Mouse (Mus musculus): Measurements from ENCODE around the gene Prdx1. TPM values are rescaled to one million over a fixed set of nuclear protein-coding genes. Genes with fewer than 3 reads are reported as not detected.

The Prdx1 gene
- polyA plus RNA-seq, 1 experiment from 2014 or later = 1,429 TPM

DNA sequence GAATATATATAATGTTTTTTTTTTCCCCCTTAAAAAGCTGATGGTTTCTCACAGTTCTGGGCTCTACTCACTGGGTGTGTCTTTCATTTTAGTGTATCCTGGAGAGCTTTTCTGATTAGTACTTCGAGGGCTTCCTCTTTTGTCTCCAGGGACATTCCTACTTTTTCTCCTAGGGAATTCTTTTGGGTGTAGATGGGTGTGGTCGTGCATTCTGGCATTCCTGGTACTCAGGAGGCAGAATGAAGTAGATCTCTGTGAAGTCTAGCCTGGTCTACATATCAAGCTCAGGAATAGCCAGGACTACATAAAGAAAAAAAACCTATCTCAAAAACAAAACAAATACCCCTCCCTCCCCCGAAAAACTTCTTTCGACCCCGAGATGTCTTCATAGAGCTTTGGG lies 40.1 kb downstream of the Prdx1 start:
- H3K9me3 ChIP-seq (ENCODE audit: low read depth, low read length) = no peaks in the 10 kb centered on the region
- no peak overlapping the region for H3K4me3 ChIP-seq (ENCODE audit: low read depth, low read length)
- 75% methylated on average over 5 of the region's 5 CpGs for WGBS
- H3K4me1 ChIP-seq (ENCODE audit: insufficient read depth) = no peaks in the 10 kb centered on the region
- no peak overlapping the region for H3K27ac ChIP-seq (ENCODE audit: low read depth)
- no peaks in the 10 kb centered on the region for H3K27me3 ChIP-seq (ENCODE audit: insufficient read depth, low read length)
- TF ChIP-seq CTCF (IDR thresholded peaks at IDR 0.05; ENCODE audit: low read depth) = no peak
- ATAC-seq (ENCODE audit: insufficient read depth) = no peak
- no peak overlapping the region for H3K4me2 ChIP-seq
- no peak for DNase-seq
- H3K36me3 ChIP-seq (ENCODE audit: insufficient read depth) = no peaks in the 10 kb centered on the region
- H3K9ac ChIP-seq = no peak overlapping the region

DNA sequence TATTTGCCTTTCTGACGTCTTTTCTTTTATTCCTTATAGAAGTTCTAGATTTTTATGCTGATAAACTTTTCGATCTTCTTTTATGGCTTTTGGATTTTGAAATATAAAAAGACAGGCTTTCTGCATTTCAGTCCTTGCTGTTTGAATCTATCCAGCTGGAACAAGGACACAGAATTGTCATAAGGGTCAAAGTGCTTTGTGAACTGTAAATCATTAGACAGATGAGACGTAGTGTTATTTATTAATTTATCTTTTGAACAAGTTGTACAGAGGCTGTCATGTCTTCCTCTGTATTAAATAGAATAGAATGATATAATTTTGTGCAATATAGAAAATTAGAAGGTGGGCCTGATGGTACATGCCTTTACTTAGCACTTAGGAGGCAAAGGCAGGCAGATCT lies 42.1 kb downstream of the Prdx1 start:
- Histone ChIP-seq H3K9me3 (ENCODE audit: low read depth, low read length) (no peaks in the 10 kb centered on the region), H3K4me3 (ENCODE audit: low read depth, low read length) (no peak overlapping the region), H3K27ac (ENCODE audit: low read depth) (no peak overlapping the region), H3K4me2 (no peak overlapping the region), H3K27me3 (ENCODE audit: insufficient read depth, low read length) (no peaks in the 10 kb centered on the region), H3K36me3 (ENCODE audit: insufficient read depth) (no peaks in the 10 kb centered on the region), H3K9ac (no peak overlapping the region), H3K4me1 (ENCODE audit: insufficient read depth) (no peaks in the 10 kb centered on the region)
- no peak for TF ChIP-seq CTCF (IDR thresholded peaks at IDR 0.05; ENCODE audit: low read depth)
- no peak for DNase-seq
- ATAC-seq (ENCODE audit: insufficient read depth) = no peak
- WGBS = 65% methylated on average over 3 of the region's 3 CpGs

DNA sequence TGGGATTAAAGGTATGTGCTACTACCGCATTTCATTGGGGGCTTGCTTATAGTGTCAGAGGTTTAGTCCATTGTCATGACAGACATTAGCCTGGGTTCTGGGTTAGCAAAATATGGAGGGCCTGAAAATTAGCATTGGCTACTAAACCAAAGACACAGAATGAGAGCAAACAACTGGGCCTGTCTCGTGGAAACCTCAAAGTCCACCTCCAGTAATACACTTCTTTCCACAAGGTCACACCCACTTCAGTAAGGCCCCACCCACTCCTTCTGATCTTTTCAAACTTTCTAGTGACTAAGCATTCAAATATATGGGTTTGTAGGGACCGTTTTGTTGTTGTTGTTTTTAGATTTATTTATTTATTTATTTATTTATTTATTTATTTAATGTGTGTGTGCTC lies 44.2 kb downstream of the Prdx1 start:
- H3K4me3 ChIP-seq (ENCODE audit: low read depth, low read length) = no peak overlapping the region
- no peaks in the 10 kb centered on the region for H3K4me1 ChIP-seq (ENCODE audit: insufficient read depth)
- no peaks in the 10 kb centered on the region for H3K9me3 ChIP-seq (ENCODE audit: low read depth, low read length)
- H3K27me3 ChIP-seq (ENCODE audit: insufficient read depth, low read length) = no peaks in the 10 kb centered on the region
- no peak overlapping the region for H3K4me2 ChIP-seq
- no peak overlapping the region for H3K9ac ChIP-seq
- no peak for TF ChIP-seq CTCF (IDR thresholded peaks at IDR 0.05; ENCODE audit: low read depth)
- H3K27ac ChIP-seq (ENCODE audit: low read depth) = no peak overlapping the region
- 79% methylated on average over 3 of the region's 3 CpGs for whole genome bisulfite sequencing
- DNase-seq (no peak), ATAC-seq (ENCODE audit: insufficient read depth) (no peak)
- H3K36me3 ChIP-seq (ENCODE audit: insufficient read depth) = no peaks in the 10 kb centered on the region

DNA sequence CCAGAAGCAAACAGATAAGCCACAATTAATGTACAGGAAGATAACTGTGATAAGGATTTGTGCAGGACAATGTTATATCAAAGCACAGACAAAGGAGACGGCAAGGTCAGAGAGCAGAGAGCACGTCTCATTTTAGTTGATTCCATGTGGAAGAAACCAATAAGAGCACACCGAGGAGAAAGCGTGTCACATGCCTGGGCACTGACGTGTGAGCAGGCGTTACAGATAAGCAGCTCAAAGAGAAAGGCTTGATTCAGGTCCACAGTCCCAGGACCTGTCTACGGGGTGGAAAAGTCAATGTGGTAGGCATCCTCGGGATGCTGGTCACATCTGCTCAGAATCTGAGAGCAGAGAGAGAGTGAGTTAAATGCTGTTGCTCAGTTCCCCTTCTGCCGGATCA lies 45.7 kb downstream of the Prdx1 start:
- Histone ChIP-seq H3K9ac (no peak overlapping the region), H3K27me3 (ENCODE audit: insufficient read depth, low read length) (no peaks in the 10 kb centered on the region), H3K4me1 (ENCODE audit: insufficient read depth) (no peaks in the 10 kb centered on the region), H3K36me3 (ENCODE audit: insufficient read depth) (no peaks in the 10 kb centered on the region), H3K27ac (ENCODE audit: low read depth) (no peak overlapping the region), H3K4me2 (no peak overlapping the region), H3K4me3 (ENCODE audit: low read depth, low read length) (no peak overlapping the region), H3K9me3 (ENCODE audit: low read depth, low read length) (no peaks in the 10 kb centered on the region)
- ATAC-seq (ENCODE audit: insufficient read depth) = no peak
- no peak for TF ChIP-seq CTCF (IDR thresholded peaks at IDR 0.05; ENCODE audit: low read depth)
- no peak for DNase-seq
- 71% methylated on average over 9 of the region's 9 CpGs for WGBS

DNA sequence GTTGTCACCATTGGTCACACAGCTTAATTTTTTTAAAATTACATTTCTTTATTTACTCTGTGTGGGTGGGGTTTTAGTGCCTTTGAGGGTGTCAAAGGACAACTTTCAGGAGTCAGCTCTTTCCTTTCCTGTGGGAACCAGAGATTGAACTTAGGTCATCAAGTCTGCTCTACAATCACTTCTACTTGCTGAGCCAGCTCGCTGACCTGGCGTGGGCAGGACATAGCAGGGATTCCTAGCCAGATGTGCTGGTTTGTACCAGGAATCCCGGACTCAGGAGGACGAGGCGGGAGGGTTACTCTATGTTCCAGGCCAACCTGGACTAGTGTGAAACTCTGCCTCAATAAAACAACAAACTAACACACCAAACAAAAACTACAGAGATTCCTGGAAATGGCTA lies 47.0 kb downstream of the Prdx1 start:
- no peaks in the 10 kb centered on the region for H3K27me3 ChIP-seq (ENCODE audit: insufficient read depth, low read length)
- no peak overlapping the region for H3K4me3 ChIP-seq (ENCODE audit: low read depth, low read length)
- no peaks in the 10 kb centered on the region for H3K9me3 ChIP-seq (ENCODE audit: low read depth, low read length)
- no peak overlapping the region for H3K9ac ChIP-seq
- 76% methylated on average over 5 of the region's 5 CpGs for WGBS
- H3K4me1 ChIP-seq (ENCODE audit: insufficient read depth) = no peaks in the 10 kb centered on the region
- no peak for TF ChIP-seq CTCF (IDR thresholded peaks at IDR 0.05; ENCODE audit: low read depth)
- ATAC-seq (ENCODE audit: insufficient read depth) (no peak), DNase-seq (no peak)
- H3K36me3 ChIP-seq (ENCODE audit: insufficient read depth) = no peaks in the 10 kb centered on the region
- H3K4me2 ChIP-seq = no peak overlapping the region
- H3K27ac ChIP-seq (ENCODE audit: low read depth) = no peak overlapping the region

DNA sequence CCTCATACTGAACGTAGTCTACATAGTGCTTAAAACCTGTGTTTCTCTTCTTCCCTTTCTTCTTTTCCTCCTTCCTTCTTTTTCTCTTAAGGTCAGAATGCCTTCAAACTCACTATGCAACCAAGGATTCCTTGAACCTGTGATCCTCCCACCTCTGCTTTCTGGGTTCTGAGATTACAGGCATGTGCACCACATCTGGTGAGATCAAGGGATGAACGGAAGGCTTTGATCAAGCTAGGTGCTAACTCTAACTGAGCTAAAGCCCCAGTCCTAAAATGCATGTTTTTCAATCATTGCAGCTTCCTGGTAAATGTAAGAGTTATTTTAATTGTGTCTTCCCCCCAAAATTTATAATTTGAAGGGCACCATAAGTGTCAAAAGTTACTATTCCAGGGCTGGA lies 49.7 kb downstream of the Prdx1 start:
- no peak for TF ChIP-seq CTCF (IDR thresholded peaks at IDR 0.05; ENCODE audit: low read depth)
- H3K9me3 ChIP-seq (ENCODE audit: low read depth, low read length) = no peaks in the 10 kb centered on the region
- WGBS = 56% methylated on average over 2 of the region's 2 CpGs

DNA sequence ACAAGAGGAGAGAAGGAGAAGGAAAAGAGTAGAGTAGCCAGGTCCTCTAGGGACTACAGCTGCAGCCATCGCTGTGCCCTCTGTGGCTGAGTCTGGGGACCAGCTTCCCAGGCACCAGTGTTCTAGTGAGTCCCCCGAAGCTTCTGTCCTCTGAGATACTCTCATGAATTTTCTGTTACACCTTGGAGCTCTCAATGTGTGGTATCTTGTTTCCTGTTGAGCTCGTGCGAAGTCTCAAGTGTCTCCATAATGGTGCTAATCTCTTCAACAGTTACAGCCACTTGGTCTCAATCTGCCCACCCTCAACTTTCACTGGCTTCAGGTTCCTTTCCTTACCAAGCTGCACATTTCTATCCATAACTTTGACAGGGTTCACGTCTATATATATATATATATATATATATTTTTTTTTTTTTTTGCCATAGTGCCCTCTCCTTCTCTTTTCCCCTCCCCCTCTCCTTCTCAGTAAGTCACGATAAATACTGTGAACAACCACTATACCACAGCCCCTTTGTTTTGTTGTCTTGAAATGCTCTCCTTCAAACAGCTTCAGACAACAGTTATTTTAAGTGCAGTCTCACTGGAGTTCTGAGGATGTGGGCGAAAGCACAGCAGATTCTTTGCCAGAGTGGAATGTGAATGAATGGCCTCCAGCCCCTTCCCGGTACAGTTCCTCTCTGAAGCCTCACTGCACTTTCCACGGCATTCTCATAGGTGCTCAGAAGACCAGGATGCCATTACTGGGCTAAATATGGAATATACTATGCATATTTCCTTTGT lies 53.8 kb downstream of the Prdx1 start:
- no peak for DNase-seq
- 74% methylated on average over 9 of the region's 9 CpGs for WGBS
- Histone ChIP-seq H3K4me2 (no peak overlapping the region), H3K27ac (ENCODE audit: low read depth) (no peak overlapping the region), H3K4me3 (ENCODE audit: low read depth, low read length) (no peak overlapping the region), H3K9me3 (ENCODE audit: low read depth, low read length) (no peaks in the 10 kb centered on the region), H3K4me1 (ENCODE audit: insufficient read depth) (no peaks in the 10 kb centered on the region), H3K27me3 (ENCODE audit: insufficient read depth, low read length) (no peaks in the 10 kb centered on the region), H3K36me3 (ENCODE audit: insufficient read depth) (no peaks in the 10 kb centered on the region), H3K9ac (no peak overlapping the region)
- TF ChIP-seq CTCF (IDR thresholded peaks at IDR 0.05; ENCODE audit: low read depth) = no peak
- ATAC-seq (ENCODE audit: insufficient read depth) = no peak

More for the DNA sequence above, 49.7 kb downstream of the Prdx1 start:
- no peak overlapping the region for H3K27ac ChIP-seq (ENCODE audit: low read depth)
- H3K4me3 ChIP-seq (ENCODE audit: low read depth, low read length) = no peak overlapping the region
- no peak overlapping the region for H3K4me2 ChIP-seq
- H3K27me3 ChIP-seq (ENCODE audit: insufficient read depth, low read length) = no peaks in the 10 kb centered on the region
- no peaks in the 10 kb centered on the region for H3K4me1 ChIP-seq (ENCODE audit: insufficient read depth)
- H3K9ac ChIP-seq = no peak overlapping the region
- no peaks in the 10 kb centered on the region for H3K36me3 ChIP-seq (ENCODE audit: insufficient read depth)
- DNase-seq = no peak
- no peak for ATAC-seq (ENCODE audit: insufficient read depth)
